Mouse (Mus musculus): ENCODE results near the gene Gm49711.
"Not testable (repeated sequence)": the region's sequence is repeated elsewhere in the genome, so short reads cannot be mapped to it uniquely, and the experiment has no call there.

DNA sequence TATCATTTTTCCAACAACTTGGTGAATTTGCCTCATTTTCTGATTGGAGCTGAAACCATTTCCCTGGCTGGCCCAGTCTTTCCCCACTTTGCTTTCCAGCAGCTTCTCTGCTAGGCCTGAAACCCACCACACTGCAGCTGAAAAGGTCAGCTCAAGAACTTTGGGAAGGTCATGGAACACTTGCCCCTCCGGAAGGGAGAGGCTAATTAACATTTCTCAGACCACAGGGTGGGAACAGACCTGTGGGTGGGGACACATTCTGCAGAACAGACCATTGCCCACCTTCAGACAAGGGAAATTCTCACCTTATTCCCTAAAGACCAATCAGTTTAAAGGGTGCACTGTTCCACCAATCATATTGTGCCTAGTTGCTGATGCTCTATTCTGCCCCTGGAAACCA lies 155.8 kb downstream of the Gm49711 start:
- TF ChIP-seq CTCF (IDR thresholded peaks at IDR 0.05; ENCODE audit: borderline replicate concordance, insufficient read depth, low read length); POLR2A (IDR thresholded peaks at IDR 0.05; ENCODE audit: low read depth, low read length): not testable (repeated sequence)

Data from embryonic fibroblast, embryonic 13.5 days (primary cell).